Mouse (Mus musculus): Measurements from ENCODE around the gene Rps18. TPM values are rescaled to one million over a fixed set of nuclear protein-coding genes. Genes with fewer than 3 reads are reported as not detected.
"Not testable (repeated sequence)": the region's sequence is repeated elsewhere in the genome, so short reads cannot be mapped to it uniquely, and the experiment has no call there.

Gene Rps18
- 850 and 856 TPM in 2 replicates for polyA plus RNA-seq (2016; fragmentation: Nextera tagmentation; extraction: Ambion mirVana)

DNA sequence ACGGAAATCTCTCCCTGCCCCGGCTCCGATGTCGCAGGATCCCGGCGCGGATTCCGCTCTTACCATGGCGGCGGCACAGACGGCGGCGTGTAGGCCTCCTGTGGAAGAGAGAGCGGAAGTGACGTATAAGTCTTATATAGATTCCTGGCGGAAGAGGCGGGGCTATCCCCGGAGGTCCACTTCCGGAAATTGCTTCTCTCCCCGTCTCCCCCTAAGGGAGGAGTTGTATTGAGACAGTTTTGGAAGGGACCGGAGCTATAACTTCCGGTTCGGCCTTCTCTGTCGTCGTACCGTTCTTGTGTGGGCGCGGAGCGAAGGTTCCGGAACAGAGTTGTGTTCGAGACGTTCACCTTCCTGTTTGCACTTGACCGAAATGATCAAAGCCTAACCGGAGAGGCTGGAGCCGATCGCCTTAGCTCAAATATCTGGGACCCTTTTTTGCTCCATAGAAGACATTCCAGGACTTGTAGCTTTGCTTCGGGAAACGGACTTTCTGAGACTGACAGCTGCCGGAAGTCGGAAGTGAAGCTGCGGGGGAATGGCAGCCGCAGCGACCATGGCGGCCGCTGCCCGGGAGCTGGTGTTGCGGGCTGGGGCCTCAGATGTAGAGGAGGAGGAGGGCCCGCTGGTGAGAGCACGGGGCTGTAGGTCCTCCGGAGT lies at the start of gene Rps18, which contains the start of gene Vps52:
Gene Rps18, minus strand, starts transcription at position 447 of the 660 bp plus-strand sequence.
Gene Vps52, plus strand, starts transcription at position 258 of the 660 bp plus-strand sequence.
- no peaks in the 10 kb centered on the region for H3K27me3 ChIP-seq (replicated peaks)
- H3K27ac ChIP-seq (ENCODE audit: poor library complexity, severe bottlenecking): peak within 1 kb of the TSS; percentile 84
- H3K9me3 ChIP-seq (replicated peaks): no peaks in the 10 kb centered on the region
- peak within 1 kb of the TSS; percentile 89 for H3K4me3 ChIP-seq
- peak; percentile 87 for ATAC-seq (ENCODE audit: insufficient number of reproducible peaks, low FRiP score)
- whole genome bisulfite sequencing: under 1% methylated on average over 50 of the region's 50 CpGs
- H3K4me1 ChIP-seq (replicated peaks): peaks cover 45% of the 10 kb centered on the region
- peak within 1 kb of the TSS; percentile 96 for H3K4me2 ChIP-seq
- H3K9ac ChIP-seq: peak within 1 kb of the TSS; percentile 97
- peaks cover 61% of the 10 kb centered on the region for H3K36me3 ChIP-seq

DNA sequence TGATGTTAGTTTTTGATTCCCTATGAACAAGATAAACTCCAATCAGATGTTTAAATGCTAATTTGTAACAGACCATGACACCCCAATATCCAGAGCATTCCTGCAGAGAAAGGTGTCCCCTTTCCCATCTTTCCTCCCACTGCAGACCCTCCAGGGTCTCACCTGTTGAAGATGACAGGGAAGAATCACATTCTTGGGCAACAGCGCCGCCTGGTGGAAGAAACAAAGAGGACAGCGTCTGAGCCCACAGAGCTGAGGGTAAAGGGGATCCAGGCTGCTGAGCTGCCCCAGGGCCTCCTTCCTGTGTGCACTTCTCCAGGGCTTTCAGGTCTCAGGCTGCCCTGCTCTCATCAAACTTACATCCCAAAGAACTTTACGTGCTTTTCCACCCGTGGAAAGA lies 47.6 kb upstream of the Rps18 start:
- Histone ChIP-seq H3K27me3 (replicated peaks) (peaks cover 43% of the 10 kb centered on the region), H3K9ac (no peak overlapping the region), H3K4me2 (no peak overlapping the region), H3K27ac (ENCODE audit: poor library complexity, severe bottlenecking) (no peak overlapping the region), H3K9me3 (replicated peaks) (peaks cover 6% of the 10 kb centered on the region; the same call in 1 of the 2 replicates), H3K4me3 (no peak overlapping the region), H3K36me3 (no peaks in the 10 kb centered on the region), H3K4me1 (replicated peaks) (peaks cover 12% of the 10 kb centered on the region)
- whole genome bisulfite sequencing: 3% methylated on average over 5 of the region's 5 CpGs
- no peak for ATAC-seq (ENCODE audit: insufficient number of reproducible peaks, low FRiP score)

DNA sequence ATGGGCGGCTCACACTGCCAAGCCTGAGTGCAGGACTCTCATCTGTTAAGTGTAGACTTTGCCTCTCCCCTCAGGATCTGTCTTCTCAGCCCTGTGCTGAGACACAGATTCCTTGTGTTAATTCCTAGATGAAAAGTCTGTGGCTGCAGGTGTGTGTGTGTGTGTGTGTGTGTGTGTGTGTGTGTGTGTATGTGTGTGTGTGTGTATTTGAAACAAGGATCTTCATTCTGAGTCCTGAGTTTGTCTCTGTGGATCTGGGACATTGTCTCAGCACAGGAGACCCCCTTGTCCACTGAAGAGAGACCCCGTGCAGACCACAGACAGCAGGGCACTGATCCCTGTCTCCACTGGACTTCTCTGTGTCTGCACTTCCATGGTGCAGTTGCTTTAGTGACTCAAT lies 45.0 kb upstream of the Rps18 start:
- H3K9me3 ChIP-seq (replicated peaks); ATAC-seq (ENCODE audit: insufficient number of reproducible peaks, low FRiP score); H3K27ac ChIP-seq (ENCODE audit: poor library complexity, severe bottlenecking); H3K36me3 ChIP-seq; H3K9ac ChIP-seq: not testable (repeated sequence)
- peaks cover 12% of the 10 kb centered on the region for H3K4me1 ChIP-seq (replicated peaks)
- 43% methylated on average over 2 of the region's 2 CpGs for WGBS
- H3K4me3 ChIP-seq: peak overlapping the region; percentile 77; the same call in 1 of the 2 replicates
- peak overlapping the region; percentile 100; the same call in 1 of the 2 replicates for H3K4me2 ChIP-seq
- peaks cover 67% of the 10 kb centered on the region for H3K27me3 ChIP-seq (replicated peaks)

DNA sequence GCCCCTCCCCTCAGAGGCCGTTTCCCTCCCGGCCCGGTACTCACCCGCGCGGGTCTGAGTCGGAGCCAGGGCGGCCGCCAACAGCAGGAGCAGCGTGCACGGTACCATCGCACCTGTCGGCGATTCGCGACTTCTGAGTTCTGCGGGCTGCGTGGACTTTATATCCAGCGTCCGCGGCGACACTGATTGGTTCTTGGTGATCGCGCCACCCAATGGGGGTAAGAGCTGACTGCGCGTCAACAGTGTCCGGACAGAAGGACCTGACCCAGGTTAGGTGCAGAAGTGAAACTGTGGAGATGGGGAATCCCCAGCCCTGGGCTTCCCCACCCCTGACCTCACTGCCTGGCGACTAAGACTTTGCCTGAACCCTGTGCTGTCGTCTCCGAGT lies 44.3 kb upstream of the Rps18 start, which contains the start of gene H2-K1:
Gene H2-K1, minus strand, starts transcription at position 198 of the 388 bp plus-strand sequence.
- ATAC-seq (ENCODE audit: insufficient number of reproducible peaks, low FRiP score): peak; percentile 82
- WGBS: under 1% methylated on average over 28 of the region's 30 CpGs
- peak within 1 kb of the TSS; percentile 100 for H3K4me2 ChIP-seq
- peaks cover 67% of the 10 kb centered on the region for H3K27me3 ChIP-seq (replicated peaks)
- H3K4me3 ChIP-seq: peak within 1 kb of the TSS; percentile 77
- H3K9me3 ChIP-seq (replicated peaks): no peaks in the 10 kb centered on the region
- no peaks in the 10 kb centered on the region for H3K36me3 ChIP-seq
- H3K4me1 ChIP-seq (replicated peaks): peaks cover 12% of the 10 kb centered on the region
- H3K27ac ChIP-seq (ENCODE audit: poor library complexity, severe bottlenecking): no peak within 1 kb of the TSS
- peak within 1 kb of the TSS; percentile 72 for H3K9ac ChIP-seq

DNA sequence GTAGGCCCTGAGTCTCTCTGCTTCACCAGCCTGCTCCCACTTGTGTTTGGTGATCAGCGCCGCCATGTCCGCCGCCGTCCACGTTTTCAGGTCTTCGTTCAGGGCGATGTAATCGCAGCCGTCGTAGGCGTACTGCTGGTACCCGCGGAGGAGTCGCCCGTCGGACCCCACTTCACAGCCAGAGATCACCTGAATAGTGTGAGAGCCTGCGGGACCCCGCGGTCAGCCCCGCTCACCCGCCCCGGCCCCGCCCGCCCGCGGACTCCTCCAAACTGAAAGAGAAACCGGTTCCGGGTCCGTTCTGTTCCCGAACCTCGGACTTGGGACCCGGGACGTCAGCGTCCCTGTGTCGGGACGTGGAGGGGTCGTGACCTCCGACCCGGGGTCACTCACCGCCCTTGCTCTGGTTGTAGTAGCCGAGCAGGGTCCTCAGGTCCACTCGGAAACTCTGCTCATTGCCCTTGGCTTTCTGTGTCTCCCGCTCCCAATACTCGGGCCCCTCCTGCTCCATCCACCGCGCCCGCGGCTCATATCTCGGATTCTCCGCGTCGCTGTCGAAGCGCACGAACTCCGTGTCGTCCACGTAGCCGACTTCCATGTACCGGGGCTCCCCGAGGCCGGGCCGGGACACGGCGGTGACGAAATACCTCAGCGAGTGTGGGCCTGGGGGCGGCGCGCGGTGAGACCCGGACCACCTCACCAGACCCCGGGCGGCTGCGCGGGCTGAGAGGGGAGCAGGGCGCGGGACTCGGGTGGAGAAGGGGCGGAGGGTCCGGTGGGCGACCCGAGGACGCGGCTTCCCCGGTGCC lies 43.7 kb upstream of the Rps18 start:
- Histone ChIP-seq H3K27me3 (replicated peaks) (peaks cover 67% of the 10 kb centered on the region), H3K9ac (peak overlapping the region; percentile 72), H3K9me3 (replicated peaks) (no peaks in the 10 kb centered on the region; the same call in 1 of the 2 replicates), H3K4me3 (peak overlapping the region; percentile 77), H3K4me1 (replicated peaks) (peaks cover 12% of the 10 kb centered on the region), H3K27ac (ENCODE audit: poor library complexity, severe bottlenecking) (no peak overlapping the region), H3K36me3 (no peaks in the 10 kb centered on the region), H3K4me2 (peak overlapping the region; percentile 100)
- peak; percentile 56 for ATAC-seq (ENCODE audit: insufficient number of reproducible peaks, low FRiP score)
- WGBS: 2% methylated on average over 87 of the region's 87 CpGs

DNA sequence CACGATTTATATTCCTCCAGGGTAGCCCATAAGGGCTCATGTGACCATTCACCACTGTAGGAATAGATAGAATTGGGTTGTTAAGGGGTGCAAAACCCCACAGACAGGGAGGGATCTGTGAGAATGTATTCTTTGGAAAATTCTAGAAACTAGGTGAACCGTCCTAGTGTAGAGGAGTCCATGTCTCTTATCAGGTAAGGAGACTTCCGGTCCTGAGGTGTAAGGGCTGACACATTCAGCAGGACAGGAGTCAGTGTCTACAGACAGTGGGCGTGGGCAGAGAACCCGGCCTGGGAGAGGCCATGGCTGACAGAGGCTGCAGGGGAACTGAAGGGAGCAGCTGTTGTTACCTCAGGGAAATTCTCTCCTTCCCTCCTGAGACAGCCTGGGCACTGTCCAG lies 42.9 kb upstream of the Rps18 start:
- not testable (repeated sequence) for H3K4me3 ChIP-seq; H3K4me2 ChIP-seq; H3K9ac ChIP-seq; ATAC-seq (ENCODE audit: insufficient number of reproducible peaks, low FRiP score); H3K36me3 ChIP-seq; H3K27ac ChIP-seq (ENCODE audit: poor library complexity, severe bottlenecking); H3K9me3 ChIP-seq (replicated peaks)
- peaks cover 67% of the 10 kb centered on the region for H3K27me3 ChIP-seq (replicated peaks)
- H3K4me1 ChIP-seq (replicated peaks): peaks cover 12% of the 10 kb centered on the region
- 45% methylated on average over 5 of the region's 5 CpGs for WGBS

DNA sequence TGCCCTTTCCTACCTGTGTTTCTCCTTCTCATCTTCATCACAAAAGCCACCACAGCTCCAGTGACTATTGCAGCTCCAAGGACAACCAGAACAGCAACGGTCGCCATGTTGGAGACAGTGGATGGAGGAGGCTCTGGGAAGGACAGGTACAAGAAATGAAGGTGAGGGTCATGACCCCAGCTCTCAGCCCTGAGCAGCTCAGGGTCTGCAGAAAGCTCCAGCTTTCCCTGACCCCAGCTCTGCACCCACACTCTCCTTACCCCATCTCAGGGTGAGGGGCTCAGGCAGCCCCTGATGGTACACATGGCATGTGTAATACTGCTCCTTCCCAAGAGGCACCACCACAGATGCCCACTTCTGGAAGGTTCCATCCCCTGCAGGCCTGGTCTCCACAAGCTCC lies 41.2 kb upstream of the Rps18 start:
- H3K9me3 ChIP-seq (replicated peaks); H3K9ac ChIP-seq; H3K36me3 ChIP-seq; H3K27ac ChIP-seq (ENCODE audit: poor library complexity, severe bottlenecking); H3K4me3 ChIP-seq; ATAC-seq (ENCODE audit: insufficient number of reproducible peaks, low FRiP score); H3K4me2 ChIP-seq: not testable (repeated sequence)
- Histone ChIP-seq H3K4me1 (replicated peaks) (peaks cover 12% of the 10 kb centered on the region), H3K27me3 (replicated peaks) (peaks cover 62% of the 10 kb centered on the region)
- 92% methylated on average over 2 of the region's 2 CpGs for WGBS

DNA sequence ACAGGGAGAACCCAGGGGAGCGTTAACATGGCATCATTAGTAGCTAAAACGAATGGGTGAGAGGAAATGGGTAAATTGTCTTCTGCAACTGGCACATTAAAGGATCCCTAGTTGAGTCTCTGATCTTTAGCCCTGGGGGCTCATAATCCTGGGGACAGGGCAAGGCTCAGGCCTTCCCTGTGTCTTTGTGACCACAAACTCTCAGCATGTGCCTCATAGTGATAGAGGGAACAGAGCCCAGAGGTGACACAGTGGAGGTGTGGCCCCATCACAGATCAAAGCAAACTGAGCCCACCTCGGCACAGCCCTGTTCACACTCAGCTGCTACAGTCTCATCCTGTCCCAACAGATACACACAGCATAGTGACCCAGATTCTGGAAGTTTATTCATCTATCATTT lies 39.9 kb upstream of the Rps18 start:
- Histone ChIP-seq H3K9me3 (replicated peaks) (no peaks in the 10 kb centered on the region; the same call in 1 of the 2 replicates), H3K4me1 (replicated peaks) (peaks cover 12% of the 10 kb centered on the region), H3K4me2 (no peak overlapping the region), H3K27ac (ENCODE audit: poor library complexity, severe bottlenecking) (no peak overlapping the region), H3K4me3 (no peak overlapping the region), H3K36me3 (no peaks in the 10 kb centered on the region), H3K27me3 (replicated peaks) (peaks cover 51% of the 10 kb centered on the region), H3K9ac (no peak overlapping the region)
- no peak for ATAC-seq (ENCODE audit: insufficient number of reproducible peaks, low FRiP score)
- 39% methylated on average over 3 of the region's 3 CpGs for WGBS

DNA sequence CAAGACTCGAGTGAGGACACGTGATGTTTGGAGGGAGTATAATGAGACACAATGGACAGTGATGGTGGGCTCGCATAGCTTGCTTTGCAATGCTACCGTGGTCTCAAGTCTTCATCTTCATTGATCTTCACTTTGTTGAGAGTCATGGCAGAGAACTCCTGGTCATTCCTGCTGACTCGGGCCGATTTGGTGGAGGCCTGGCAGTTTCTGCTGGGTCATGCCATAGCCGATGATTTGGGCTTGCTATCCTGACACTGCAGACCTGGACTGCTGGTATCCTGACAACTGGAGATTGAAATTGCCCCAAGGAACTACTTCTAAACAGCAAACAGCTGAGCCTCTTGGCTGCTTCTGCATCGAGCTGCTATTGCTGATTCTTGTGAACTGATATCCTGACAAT lies 39.2 kb upstream of the Rps18 start:
- no peaks in the 10 kb centered on the region; the same call in 1 of the 2 replicates for H3K9me3 ChIP-seq (replicated peaks)
- peaks cover 44% of the 10 kb centered on the region for H3K27me3 ChIP-seq (replicated peaks)
- no peak overlapping the region for H3K9ac ChIP-seq
- no peak for ATAC-seq (ENCODE audit: insufficient number of reproducible peaks, low FRiP score)
- H3K36me3 ChIP-seq: no peaks in the 10 kb centered on the region
- H3K4me1 ChIP-seq (replicated peaks): peaks cover 6% of the 10 kb centered on the region
- no peak overlapping the region for H3K27ac ChIP-seq (ENCODE audit: poor library complexity, severe bottlenecking)
- no peak overlapping the region for H3K4me2 ChIP-seq
- no peak overlapping the region for H3K4me3 ChIP-seq
- 78% methylated on average over 8 of the region's 8 CpGs for WGBS

DNA sequence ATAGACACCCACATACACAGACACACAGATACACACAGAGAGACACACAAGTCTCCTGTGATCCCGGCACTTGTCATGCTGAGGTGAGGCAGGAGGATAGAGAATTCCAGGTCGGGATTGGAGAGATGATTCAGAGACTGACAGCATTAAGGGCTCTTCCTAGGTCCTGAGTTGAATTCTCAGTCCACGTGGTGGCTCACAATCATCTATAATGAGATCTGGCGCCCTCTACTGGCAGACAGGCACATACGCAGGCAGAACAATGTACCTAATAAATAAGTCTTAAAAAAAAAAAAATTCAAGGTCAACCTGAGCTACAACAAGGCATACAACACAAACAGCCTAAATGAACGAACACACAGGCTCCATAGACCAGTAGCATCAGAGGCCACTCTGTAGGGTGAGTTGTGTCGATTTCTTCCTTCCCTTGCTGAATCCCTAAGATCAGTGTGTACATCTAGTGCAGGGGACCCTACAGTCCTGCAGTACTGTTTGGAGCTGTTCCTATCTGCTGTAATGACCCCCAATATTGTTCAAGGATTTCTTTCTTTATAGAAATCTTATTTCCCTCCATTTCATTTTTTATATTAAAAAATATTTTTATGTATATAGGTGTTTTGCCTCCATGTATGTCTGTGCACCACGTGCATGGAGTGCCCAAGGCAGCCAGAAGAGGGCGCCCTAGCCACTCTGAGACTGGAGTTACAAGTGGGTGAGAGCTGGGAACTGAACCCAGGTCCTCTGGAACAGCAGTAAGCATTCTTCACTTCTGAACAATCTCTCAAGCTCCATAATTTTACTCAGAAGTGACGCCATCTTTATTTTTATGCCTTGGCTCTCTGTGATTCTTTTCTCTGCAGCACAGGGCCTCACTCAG lies 36.2 kb upstream of the Rps18 start:
- Histone ChIP-seq H3K27me3 (replicated peaks) (peaks cover 28% of the 10 kb centered on the region), H3K27ac (ENCODE audit: poor library complexity, severe bottlenecking) (no peak overlapping the region), H3K36me3 (no peaks in the 10 kb centered on the region), H3K9ac (no peak overlapping the region), H3K4me1 (replicated peaks) (no peaks in the 10 kb centered on the region), H3K4me2 (no peak overlapping the region), H3K9me3 (replicated peaks) (no peaks in the 10 kb centered on the region; the same call in 1 of the 2 replicates), H3K4me3 (no peak overlapping the region)
- ATAC-seq (ENCODE audit: insufficient number of reproducible peaks, low FRiP score): no peak
- WGBS: 31% methylated on average over 10 of the region's 10 CpGs

Measured in heart, embryonic 12.5 days (tissue).